Mouse (Mus musculus) right cerebral cortex, adult 18-20 months (tissue): ENCODE data around the gene Tmem132e.

Experiments used
- DNase-seq: peaks from one replicate; pipeline ENCODE4 v3.0.0; 2022; ENCODE audit warnings: mixed read lengths

Tmem132e gene

GRCm38 (mm10) chr11:82434091-82434831, 45.6 kb downstream of the Tmem132e start:
- no peak for DNase-seq

- no peak for DNase-seq
Observed at GRCm38 (mm10) chr11:82434832-82435182, 46.1 kb downstream of the Tmem132e start.

GRCm38 (mm10) chr11:82448485-82448884, 59.8 kb downstream of the Tmem132e start:
- DNase-seq: no peak

- no peak for DNase-seq
Observed at GRCm38 (mm10) chr11:82452516-82452915, 63.8 kb downstream of the Tmem132e start.

- no peak for DNase-seq
Observed at GRCm38 (mm10) chr11:82453230-82453629, 64.5 kb downstream of the Tmem132e start.

- peak; percentile 44 for DNase-seq
Observed at GRCm38 (mm10) chr11:82461326-82461725, 72.6 kb downstream of the Tmem132e start.

- no peak for DNase-seq
Observed at GRCm38 (mm10) chr11:82465536-82465935, 76.8 kb downstream of the Tmem132e start.

GRCm38 (mm10) chr11:82467218-82467617, 78.5 kb downstream of the Tmem132e start:
- DNase-seq: peak; percentile 70

- no peak for DNase-seq
Observed at GRCm38 (mm10) chr11:82471076-82471475, 82.4 kb downstream of the Tmem132e start.

- DNase-seq: no peak
Observed at GRCm38 (mm10) chr11:82473137-82473621, 84.5 kb downstream of the Tmem132e start.

GRCm38 (mm10) chr11:82476092-82476491, 87.4 kb downstream of the Tmem132e start:
- DNase-seq: no peak

- no peak for DNase-seq
Observed at GRCm38 (mm10) chr11:82477412-82477811, 88.7 kb downstream of the Tmem132e start.

- DNase-seq: no peak
Observed at GRCm38 (mm10) chr11:82480941-82481340, 92.2 kb downstream of the Tmem132e start.

GRCm38 (mm10) chr11:82487359-82488086, 98.8 kb downstream of the Tmem132e start:
- DNase-seq: peak; percentile 11

GRCm38 (mm10) chr11:82490896-82491295, 102.2 kb downstream of the Tmem132e start:
- DNase-seq: no peak
